Mouse (Mus musculus): ENCODE measurements around the gene Ska3.
"Not testable (repeated sequence)": the region's sequence is repeated elsewhere in the genome, so short reads cannot be mapped to it uniquely, and the experiment has no call there.

The Ska3 gene

GRCm38 (mm10) chr14:57825788-57826751, at the start of gene Ska3, which contains the start of gene Mrpl57:
TSS of gene Ska3 (minus strand) at chr14:57826185.
TSS of gene Mrpl57 (plus strand) at chr14:57826234.
- DNase-seq (ENCODE audit: low spot score), result peak; percentile 93

- no peak for DNase-seq (ENCODE audit: low spot score)
Measured at GRCm38 (mm10) chr14:57866676-57867276, 40.8 kb upstream of the Ska3 start.

GRCm38 (mm10) chr14:57865256-57865655, 39.3 kb upstream of the Ska3 start:
- no peak for DNase-seq (ENCODE audit: low spot score)

- DNase-seq (ENCODE audit: low spot score), result no peak
Measured at GRCm38 (mm10) chr14:57863129-57863528, 37.1 kb upstream of the Ska3 start.

GRCm38 (mm10) chr14:57861987-57862412, 36.0 kb upstream of the Ska3 start:
- DNase-seq (ENCODE audit: low spot score), result no peak

GRCm38 (mm10) chr14:57859520-57859919, 33.5 kb upstream of the Ska3 start:
- DNase-seq (ENCODE audit: low spot score), result no peak

- no peak for DNase-seq (ENCODE audit: low spot score)
Measured at GRCm38 (mm10) chr14:57858601-57859000, 32.6 kb upstream of the Ska3 start.

GRCm38 (mm10) chr14:57856037-57856436, 30.1 kb upstream of the Ska3 start:
- not testable (repeated sequence) for DNase-seq (ENCODE audit: low spot score)

- no peak for DNase-seq (ENCODE audit: low spot score)
Measured at GRCm38 (mm10) chr14:57852961-57853360, 27.0 kb upstream of the Ska3 start.

GRCm38 (mm10) chr14:57850330-57850729, 24.3 kb upstream of the Ska3 start:
- no peak for DNase-seq (ENCODE audit: low spot score)

GRCm38 (mm10) chr14:57848646-57849045, 22.7 kb upstream of the Ska3 start:
- DNase-seq (ENCODE audit: low spot score), result no peak

GRCm38 (mm10) chr14:57848061-57848460, 22.1 kb upstream of the Ska3 start:
- DNase-seq (ENCODE audit: low spot score), result not testable (repeated sequence)

GRCm38 (mm10) chr14:57844535-57844934, 18.6 kb upstream of the Ska3 start:
- DNase-seq (ENCODE audit: low spot score), result no peak

GRCm38 (mm10) chr14:57835157-57835556, 9.2 kb upstream of the Ska3 start:
- no peak for DNase-seq (ENCODE audit: low spot score)

- no peak for DNase-seq (ENCODE audit: low spot score)
Measured at GRCm38 (mm10) chr14:57833526-57833925, 7.5 kb upstream of the Ska3 start.

- DNase-seq (ENCODE audit: low spot score), result no peak
Measured at GRCm38 (mm10) chr14:57827284-57827683, 1.3 kb upstream of the Ska3 start.

GRCm38 (mm10) chr14:57820839-57821238, 5.1 kb downstream of the Ska3 start:
- DNase-seq (ENCODE audit: low spot score), result no peak

- DNase-seq (ENCODE audit: low spot score), result no peak
Measured at GRCm38 (mm10) chr14:57811844-57812243, 14.1 kb downstream of the Ska3 start.

- DNase-seq (ENCODE audit: low spot score), result no peak
Measured at GRCm38 (mm10) chr14:57810886-57811285, 15.1 kb downstream of the Ska3 start.

GRCm38 (mm10) chr14:57808558-57808957, 17.4 kb downstream of the Ska3 start:
- DNase-seq (ENCODE audit: low spot score), result no peak

- no peak for DNase-seq (ENCODE audit: low spot score)
Measured at GRCm38 (mm10) chr14:57803731-57804130, 22.3 kb downstream of the Ska3 start.

- peak; percentile 93 for DNase-seq (ENCODE audit: low spot score)
Measured at GRCm38 (mm10) chr14:57797991-57798931, 27.7 kb downstream of the Ska3 start, which contains the start of gene Sap18. TSS of gene Sap18 (plus strand) at chr14:57798180.

All from ovary, postnatal 14 days (tissue).